Mouse (Mus musculus) left cerebral cortex, postnatal 25 days (tissue): ENCODE measurements at regions not wholly inside any gene's neighbourhood (a gene's known extent, or its start where the extent isn't known, plus 50 kb on each side); places are given as distances from the start of the nearest gene placed in this dataset.

ENCODE experiments used
- DNase-seq, 2 experiments: peaks; one replicate each; pipeline ENCODE4 v3.0.0; 2022; ENCODE audit warnings: low spot score in 2 of 2, mixed read lengths in 1 of 2
- intact Hi-C: fragments of 180-260 bp; cut with DNase I; formaldehyde crosslinking; loops from one replicate; pipeline ENCODE4 v1.15.1; 2025

- DNase-seq, result no peak
- intact Hi-C loops, result no loop called here
Observed at GRCm38 (mm10) chr3:115604267-115604666, 110.6 kb downstream of the S1pr1 start.

- peak in 1 of 2 experiments; percentile 50 for DNase-seq
- intact Hi-C loops, result no loop called here
Observed at GRCm38 (mm10) chr3:115603803-115604202, 111.1 kb downstream of the S1pr1 start.

- intact Hi-C loops, result no loop called here
Observed at GRCm38 (mm10) chr3:115599281-115599680, 115.6 kb downstream of the S1pr1 start.

GRCm38 (mm10) chr3:115596523-115596922 is 118.3 kb downstream of the S1pr1 start:
- intact Hi-C loops, result loop anchor here (2.0 kb wide), 1 partner anchor 46 kb away; no protein-coding TSS in a partner anchor
- DNase-seq, result peak; percentile 41 to 44

More at GRCm38 (mm10) chr3:115599281-115599680, 115.6 kb downstream of the S1pr1 start:
- no peak for DNase-seq

GRCm38 (mm10) chr3:115590716-115591115 is 124.2 kb downstream of the S1pr1 start:
- intact Hi-C loops, result no loop called here

GRCm38 (mm10) chr3:115588585-115588984 is 126.3 kb downstream of the S1pr1 start:
- intact Hi-C loops, result no loop called here
- no peak for DNase-seq

More at GRCm38 (mm10) chr3:115590716-115591115, 124.2 kb downstream of the S1pr1 start:
- DNase-seq, result no peak

GRCm38 (mm10) chr3:115580131-115580932 is 134.5 kb downstream of the S1pr1 start:
- intact Hi-C loops, result no loop called here
- DNase-seq, result peak; percentile 18 to 37

- DNase-seq, result no peak
- intact Hi-C loops, result no loop called here
Observed at GRCm38 (mm10) chr3:115575371-115575770, 139.5 kb downstream of the S1pr1 start.

- no peak for DNase-seq
- intact Hi-C loops, result no loop called here
Observed at GRCm38 (mm10) chr3:115562735-115563134, 152.1 kb downstream of the S1pr1 start.

GRCm38 (mm10) chr3:115554809-115555708 is 159.8 kb downstream of the S1pr1 start:
- intact Hi-C loops, result no loop called here
- no peak for DNase-seq

- DNase-seq, result peak in 1 of 2 experiments; percentile 14
Observed at GRCm38 (mm10) chr3:115553848-115554515, 160.9 kb downstream of the S1pr1 start.

GRCm38 (mm10) chr3:115541789-115542188 is 173.1 kb downstream of the S1pr1 start:
- peak in 1 of 2 experiments; percentile 48 for DNase-seq

More at GRCm38 (mm10) chr3:115553848-115554515, 160.9 kb downstream of the S1pr1 start:
- intact Hi-C loops, result no loop called here

GRCm38 (mm10) chr3:115538355-115538754 is 176.5 kb downstream of the S1pr1 start:
- DNase-seq, result no peak
- intact Hi-C loops, result loop anchor here (10.0 kb wide), 1 partner anchor 634 kb away; the partner anchor contains the start of gene Olfm3

More at GRCm38 (mm10) chr3:115541789-115542188, 173.1 kb downstream of the S1pr1 start:
- intact Hi-C loops, result no loop called here

GRCm38 (mm10) chr3:115532141-115532735 is 182.6 kb downstream of the S1pr1 start:
- intact Hi-C loops, result loop anchor here (10.0 kb wide), 1 partner anchor 627 kb away; the partner anchor contains the start of gene Olfm3
- DNase-seq, result no peak

- no peak for DNase-seq
- intact Hi-C loops, result loop anchor here (2.0 to 10.0 kb wide), 2 partner anchors 112 to 626 kb away; partner anchors contain the start of gene Olfm3
Observed at GRCm38 (mm10) chr3:115530441-115530840, 184.4 kb downstream of the S1pr1 start.

GRCm38 (mm10) chr3:115529918-115530317 is 185.0 kb downstream of the S1pr1 start:
- intact Hi-C loops, result loop anchor here (2.0 to 10.0 kb wide), 2 partner anchors 113 to 625 kb away; partner anchors contain the start of gene Olfm3
- DNase-seq, result peak; percentile 11 to 27

GRCm38 (mm10) chr3:115523515-115523914 is 191.4 kb downstream of the S1pr1 start:
- intact Hi-C loops, result no loop called here

GRCm38 (mm10) chr3:115515645-115516044 is 199.2 kb downstream of the S1pr1 start:
- no peak for DNase-seq
- intact Hi-C loops, result no loop called here

More at GRCm38 (mm10) chr3:115523515-115523914, 191.4 kb downstream of the S1pr1 start:
- DNase-seq, result no peak

GRCm38 (mm10) chr3:115509658-115510057 is 205.2 kb downstream of the S1pr1 start:
- DNase-seq, result no peak
- intact Hi-C loops, result no loop called here
